Mouse (Mus musculus): Measurements from ENCODE around the gene Magi3. TPM values are rescaled to one million over a fixed set of nuclear protein-coding genes. Genes with fewer than 3 reads are reported as not detected.
A peak's percentile ranks its signal among the peaks of the same experiment; 100 is the strongest.

Magi3 gene
- polyA plus RNA-seq (2015; fragmentation: Nextera tagmentation; extraction: Ambion mirVana): 2.0 TPM in 2 replicates

- 0% methylated on average over 37 of the region's 46 CpGs for WGBS (ENCODE audit: insufficient replicate concordance)
- ATAC-seq: peak; percentile 98
These were observed at the start of gene Magi3 for GRCm38 (mm10) chr3:104220295-104220965. Gene Magi3 (minus strand): TSS chr3:104220374.

GRCm38 (mm10) chr3:104264530-104265145 is 44.5 kb upstream of the Magi3 start:
- no peak overlapping the region for H3K9ac ChIP-seq (replicated peaks)
- H3K4me3 ChIP-seq (ENCODE audit: low read depth, low read length): no peak overlapping the region
- ATAC-seq (no peak), DNase-seq (no peak)
- no peaks in the 10 kb centered on the region for H3K36me3 ChIP-seq (replicated peaks; ENCODE audit: insufficient read depth, low read length)
- TF ChIP-seq CTCF (IDR thresholded peaks at IDR 0.05; ENCODE audit: low read depth) (no peak), EP300 (IDR thresholded peaks at IDR 0.05; ENCODE audit: low read depth) (no peak)
- 84% methylated on average over 6 of the region's 6 CpGs for WGBS (ENCODE audit: insufficient replicate concordance)
- H3K4me1 ChIP-seq (ENCODE audit: insufficient read depth): no peaks in the 10 kb centered on the region
- H3K9me3 ChIP-seq (ENCODE audit: low read length): no peaks in the 10 kb centered on the region
- no peak overlapping the region for H3K27ac ChIP-seq (ENCODE audit: low read depth)
- H3K4me2 ChIP-seq (ENCODE audit: low read depth, low read length): no peak overlapping the region
- H3K27me3 ChIP-seq (ENCODE audit: insufficient read depth, low read length): no peaks in the 10 kb centered on the region

More at GRCm38 (mm10) chr3:104220295-104220965, at the start of gene Magi3:
- Histone ChIP-seq H3K9ac (replicated peaks) (peak within 1 kb of the TSS; percentile 90), H3K4me2 (ENCODE audit: low read depth, low read length) (peak within 1 kb of the TSS; percentile 74), H3K4me1 (ENCODE audit: insufficient read depth) (peaks cover 9% of the 10 kb centered on the region; the same call in 1 of the 2 replicates), H3K36me3 (replicated peaks; ENCODE audit: insufficient read depth, low read length) (no peaks in the 10 kb centered on the region), H3K9me3 (ENCODE audit: low read length) (no peaks in the 10 kb centered on the region), H3K27ac (ENCODE audit: low read depth) (peak within 1 kb of the TSS; percentile 88), H3K4me3 (ENCODE audit: low read depth, low read length) (peak within 1 kb of the TSS; percentile 79), H3K27me3 (ENCODE audit: insufficient read depth, low read length) (peaks cover 4% of the 10 kb centered on the region; the same call in 1 of the 2 replicates)
- DNase-seq: peak; percentile 98
- TF ChIP-seq EP300 (IDR thresholded peaks at IDR 0.05; ENCODE audit: low read depth) (no peak), CTCF (IDR thresholded peaks at IDR 0.05; ENCODE audit: low read depth) (peak; percentile 15; the same call in 1 of the 2 replicates)

GRCm38 (mm10) chr3:104260221-104260620 is 40.0 kb upstream of the Magi3 start:
- no peak overlapping the region for H3K27ac ChIP-seq (ENCODE audit: low read depth)
- ATAC-seq: no peak
- no peaks in the 10 kb centered on the region for H3K36me3 ChIP-seq (replicated peaks; ENCODE audit: insufficient read depth, low read length)
- no peaks in the 10 kb centered on the region for H3K4me1 ChIP-seq (ENCODE audit: insufficient read depth)
- 79% methylated on average over 5 of the region's 5 CpGs for WGBS (ENCODE audit: insufficient replicate concordance)
- H3K27me3 ChIP-seq (ENCODE audit: insufficient read depth, low read length): no peaks in the 10 kb centered on the region
- H3K4me2 ChIP-seq (ENCODE audit: low read depth, low read length): no peak overlapping the region
- H3K9ac ChIP-seq (replicated peaks): no peak overlapping the region
- H3K9me3 ChIP-seq (ENCODE audit: low read length): no peaks in the 10 kb centered on the region
- no peak overlapping the region for H3K4me3 ChIP-seq (ENCODE audit: low read depth, low read length)
- no peak for TF ChIP-seq CTCF (IDR thresholded peaks at IDR 0.05; ENCODE audit: low read depth)
- no peak for TF ChIP-seq EP300 (IDR thresholded peaks at IDR 0.05; ENCODE audit: low read depth)
- no peak for DNase-seq

GRCm38 (mm10) chr3:104259168-104259567 is 39.0 kb upstream of the Magi3 start:
- 78% methylated on average over 4 of the region's 4 CpGs for WGBS (ENCODE audit: insufficient replicate concordance)
- DNase-seq (no peak), ATAC-seq (no peak)
- Histone ChIP-seq H3K27me3 (ENCODE audit: insufficient read depth, low read length) (no peaks in the 10 kb centered on the region), H3K27ac (ENCODE audit: low read depth) (no peak overlapping the region), H3K4me3 (ENCODE audit: low read depth, low read length) (no peak overlapping the region), H3K4me2 (ENCODE audit: low read depth, low read length) (no peak overlapping the region), H3K36me3 (replicated peaks; ENCODE audit: insufficient read depth, low read length) (no peaks in the 10 kb centered on the region), H3K9me3 (ENCODE audit: low read length) (no peaks in the 10 kb centered on the region), H3K4me1 (ENCODE audit: insufficient read depth) (no peaks in the 10 kb centered on the region), H3K9ac (replicated peaks) (no peak overlapping the region)
- TF ChIP-seq CTCF (IDR thresholded peaks at IDR 0.05; ENCODE audit: low read depth) (no peak), EP300 (IDR thresholded peaks at IDR 0.05; ENCODE audit: low read depth) (no peak)

GRCm38 (mm10) chr3:104257041-104257440 is 36.9 kb upstream of the Magi3 start:
- no peak overlapping the region for H3K4me2 ChIP-seq (ENCODE audit: low read depth, low read length)
- no peaks in the 10 kb centered on the region for H3K27me3 ChIP-seq (ENCODE audit: insufficient read depth, low read length)
- no peak overlapping the region for H3K27ac ChIP-seq (ENCODE audit: low read depth)
- no peak for DNase-seq
- H3K4me1 ChIP-seq (ENCODE audit: insufficient read depth): no peaks in the 10 kb centered on the region
- H3K4me3 ChIP-seq (ENCODE audit: low read depth, low read length): no peak overlapping the region
- ATAC-seq: no peak
- H3K9me3 ChIP-seq (ENCODE audit: low read length): no peaks in the 10 kb centered on the region
- TF ChIP-seq EP300 (IDR thresholded peaks at IDR 0.05; ENCODE audit: low read depth): no peak
- TF ChIP-seq CTCF (IDR thresholded peaks at IDR 0.05; ENCODE audit: low read depth): no peak
- WGBS (ENCODE audit: insufficient replicate concordance): 53% methylated on average over 3 of the region's 3 CpGs
- H3K36me3 ChIP-seq (replicated peaks; ENCODE audit: insufficient read depth, low read length): no peaks in the 10 kb centered on the region
- no peak overlapping the region for H3K9ac ChIP-seq (replicated peaks)

- DNase-seq (no peak), ATAC-seq (no peak)
- no peaks in the 10 kb centered on the region for H3K36me3 ChIP-seq (replicated peaks; ENCODE audit: insufficient read depth, low read length)
- no peaks in the 10 kb centered on the region for H3K27me3 ChIP-seq (ENCODE audit: insufficient read depth, low read length)
- TF ChIP-seq EP300 (IDR thresholded peaks at IDR 0.05; ENCODE audit: low read depth) (no peak), CTCF (IDR thresholded peaks at IDR 0.05; ENCODE audit: low read depth) (no peak)
- H3K4me2 ChIP-seq (ENCODE audit: low read depth, low read length): no peak overlapping the region
- no peaks in the 10 kb centered on the region for H3K9me3 ChIP-seq (ENCODE audit: low read length)
- 64% methylated on average over 3 of the region's 3 CpGs for WGBS (ENCODE audit: insufficient replicate concordance)
- H3K27ac ChIP-seq (ENCODE audit: low read depth): no peak overlapping the region
- H3K4me1 ChIP-seq (ENCODE audit: insufficient read depth): no peaks in the 10 kb centered on the region
- H3K4me3 ChIP-seq (ENCODE audit: low read depth, low read length): no peak overlapping the region
- H3K9ac ChIP-seq (replicated peaks): no peak overlapping the region
These were observed 33.6 kb upstream of the Magi3 start for GRCm38 (mm10) chr3:104253760-104254159.

Measured in liver, postnatal 0 days (tissue).